Mouse (Mus musculus) erythroblast, embryonic 14.5 days (primary cell): ENCODE data around the gene Dhh.

ENCODE experiments used
- GATA1 ChIP-seq: IDR thresholded peaks from 2 replicates; pipeline ENCODE4 v1.6.1; 2012; ENCODE audit warnings: low read length, inconsistent platforms, mixed read lengths
- TAL1 ChIP-seq: IDR thresholded peaks from 3 replicates; pipeline ENCODE4 v1.6.1; 2012; ENCODE audit warnings: low read length, inconsistent platforms, mixed read lengths

DNA sequence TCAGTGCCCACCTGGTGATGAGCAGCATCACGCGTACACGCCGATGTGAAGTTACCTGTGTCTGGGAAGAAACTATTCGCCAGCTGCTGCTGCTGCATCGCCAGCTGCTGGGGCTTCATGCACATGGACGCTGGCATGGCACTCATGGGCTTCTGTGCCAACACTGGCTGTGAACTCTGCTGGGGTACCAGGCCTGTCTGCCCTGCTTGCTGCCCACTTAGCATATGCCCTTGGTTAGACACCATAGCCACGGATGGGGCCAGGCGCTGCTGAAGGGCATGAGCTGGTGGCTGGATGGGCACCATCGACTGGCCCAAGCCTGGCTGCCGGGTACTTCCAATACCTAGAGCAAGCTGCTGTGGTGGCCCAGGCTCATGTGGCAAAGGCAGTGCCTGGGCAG, 49.2 kb downstream of the Dhh start:
- no peak for TF ChIP-seq GATA1
- no peak for TF ChIP-seq TAL1
